Mouse (Mus musculus) liver, embryonic 11.5 days (tissue): Measurements from ENCODE around the gene Sema3b. TPM values are rescaled to one million over a fixed set of nuclear protein-coding genes. Genes with fewer than 3 reads are reported as not detected.

Experiments
- ATAC-seq: fragments of 200-750 bp; cut with Nextera tagmentation; replicated peaks from 2 replicates; pipeline ENCODE4 v1.8.0; 2017; ENCODE audit warnings: moderate number of reproducible peaks, mild to moderate bottlenecking, moderate TSS enrichment, moderate library complexity; ENCODE audit not compliant: low FRiP score
- DNase-seq: peaks from one replicate; pipeline ENCODE4 v3.0.0-alpha.2; 2017; ENCODE audit warnings: low spot score
- H3K27ac ChIP-seq: fragments of 300-500 bp; sonication (generic); 2 replicates; pipeline ENCODE4 v1.5.1; 2014; ENCODE audit warnings: mild to moderate bottlenecking, low read depth, low read length, control low read depth
- H3K27me3 ChIP-seq: fragments of 300-500 bp; sonication (generic); replicated peaks from 2 replicates; pipeline ENCODE4 v1.6.1; 2014; ENCODE audit warnings: low read length, mixed read lengths; ENCODE audit not compliant: control insufficient read depth, insufficient read depth
- H3K36me3 ChIP-seq: fragments of 300-500 bp; sonication (generic); 2 replicates; pipeline ENCODE4 v1.6.1; 2014; ENCODE audit warnings: mild to moderate bottlenecking, low read length, moderate library complexity, mixed read lengths; ENCODE audit not compliant: control insufficient read depth, insufficient read depth
- H3K4me1 ChIP-seq: fragments of 300-500 bp; sonication (generic); replicated peaks from 2 replicates; pipeline ENCODE4 v1.6.1; 2014; ENCODE audit warnings: low read length, mixed read lengths; ENCODE audit not compliant: control insufficient read depth, insufficient read depth
- H3K4me2 ChIP-seq: fragments of 300-500 bp; sonication (generic); 2 replicates; pipeline ENCODE4 v1.6.1; 2014; ENCODE audit warnings: mild to moderate bottlenecking, control low read depth, moderate library complexity
- H3K4me3 ChIP-seq: fragments of 300-500 bp; sonication (generic); 2 replicates; pipeline ENCODE4 v1.5.1; 2014; ENCODE audit warnings: low read depth, low read length, control low read depth
- H3K9ac ChIP-seq: fragments of 300-500 bp; sonication (generic); 2 replicates; pipeline ENCODE4 v1.6.1; 2014; ENCODE audit warnings: low read depth, low read length, control low read depth
- H3K9me3 ChIP-seq: fragments of 300-500 bp; sonication (generic); 2 replicates; pipeline ENCODE4 v1.6.1; 2016; ENCODE audit warnings: low read length, inconsistent platforms, mixed read lengths; ENCODE audit not compliant: control insufficient read depth
- WGBS: fragments of 180-500 bp; shearing (Covaris S2); extraction: QIAGEN DNeasy Blood & Tissue Kit; methylation state at CpG from one replicate; pipeline ENCODE4 v1.1.7; 2014; 5-methylcytosine and 5-hydroxymethylcytosine counted together
- polyA plus RNA-seq: library from polyadenylated mRNA; unstranded; fragments of >200 nt; fragmentation: Nextera tagmentation; extraction: Ambion mirVana; gene quantifications from 2 replicates; pipeline ENCODE4 v1.2.1, GENCODE M21; 2014

Gene Sema3b
- polyA plus RNA-seq, 1 experiment from 2014 or later = 0.63 TPM

- Histone ChIP-seq H3K4me2 (peak overlapping the region; percentile 50), H3K4me3 (no peak overlapping the region)
- DNase-seq = no peak
Observed at GRCm38 (mm10) chr9:107630576-107630975, 21.5 kb upstream of the Sema3b start.

GRCm38 (mm10) chr9:107629901-107630425 is 20.9 kb upstream of the Sema3b start:
- Histone ChIP-seq H3K4me2 (peak overlapping the region; percentile 50), H3K4me1 (peaks cover 71% of the 10 kb centered on the region), H3K9ac (peak overlapping the region; percentile 31; the same call in 1 of the 2 replicates), H3K27me3 (no peaks in the 10 kb centered on the region), H3K9me3 (no peaks in the 10 kb centered on the region), H3K4me3 (0 out of 2 replicates have a peak overlapping the region, but pooled peaks have one; percentile 3), H3K27ac (peak overlapping the region; percentile 74), H3K36me3 (peaks cover 8% of the 10 kb centered on the region; the same call in 1 of the 2 replicates)
- 40% methylated on average over 14 of the region's 14 CpGs for WGBS
- no peak for ATAC-seq
- no peak for DNase-seq

More at GRCm38 (mm10) chr9:107630576-107630975, 21.5 kb upstream of the Sema3b start:
- Histone ChIP-seq H3K27ac (peak overlapping the region; percentile 74; the same call in 1 of the 2 replicates), H3K36me3 (peaks cover 6% of the 10 kb centered on the region; the same call in 1 of the 2 replicates), H3K4me1 (peaks cover 68% of the 10 kb centered on the region), H3K27me3 (no peaks in the 10 kb centered on the region), H3K9me3 (no peaks in the 10 kb centered on the region), H3K9ac (peak overlapping the region; percentile 42; the same call in 1 of the 2 replicates)
- no peak for ATAC-seq
- WGBS = 35% methylated on average over 4 of the region's 4 CpGs

- Histone ChIP-seq H3K36me3 (peaks cover 8% of the 10 kb centered on the region; the same call in 1 of the 2 replicates), H3K4me3 (peak overlapping the region; percentile 14; the same call in 1 of the 2 replicates), H3K27me3 (no peaks in the 10 kb centered on the region), H3K9me3 (no peaks in the 10 kb centered on the region), H3K4me1 (peaks cover 77% of the 10 kb centered on the region), H3K9ac (peak overlapping the region; percentile 38), H3K4me2 (peak overlapping the region; percentile 50), H3K27ac (peak overlapping the region; percentile 74; the same call in 1 of the 2 replicates)
- WGBS = 15% methylated on average over 4 of the region's 4 CpGs
- no peak for ATAC-seq
- DNase-seq = no peak
Observed at GRCm38 (mm10) chr9:107629411-107629730, 20.3 kb upstream of the Sema3b start.

- Histone ChIP-seq H3K9me3 (no peaks in the 10 kb centered on the region), H3K36me3 (peaks cover 8% of the 10 kb centered on the region; the same call in 1 of the 2 replicates), H3K4me1 (peaks cover 79% of the 10 kb centered on the region), H3K27ac (peak overlapping the region; percentile 74), H3K9ac (peak overlapping the region; percentile 38), H3K4me3 (peak overlapping the region; percentile 22), H3K27me3 (no peaks in the 10 kb centered on the region), H3K4me2 (peak overlapping the region; percentile 50)
- no peak for ATAC-seq
- no peak for DNase-seq
- WGBS = 46% methylated on average over 15 of the region's 15 CpGs
Observed at GRCm38 (mm10) chr9:107628721-107629410, 19.8 kb upstream of the Sema3b start.

GRCm38 (mm10) chr9:107627387-107628255 is 18.6 kb upstream of the Sema3b start:
- Histone ChIP-seq H3K4me1 (peaks cover 74% of the 10 kb centered on the region), H3K27me3 (no peaks in the 10 kb centered on the region), H3K9me3 (no peaks in the 10 kb centered on the region), H3K9ac (peak overlapping the region; percentile 41; the same call in 1 of the 2 replicates), H3K27ac (peak overlapping the region; percentile 74), H3K4me3 (0 out of 2 replicates have a peak overlapping the region, but pooled peaks have one; percentile 6), H3K4me2 (peak overlapping the region; percentile 50), H3K36me3 (peaks cover 8% of the 10 kb centered on the region; the same call in 1 of the 2 replicates)
- WGBS = 41% methylated on average over 20 of the region's 20 CpGs
- DNase-seq (no peak), ATAC-seq (no peak)

GRCm38 (mm10) chr9:107626844-107627277 is 17.8 kb upstream of the Sema3b start:
- peak overlapping the region; percentile 30; the same call in 1 of the 2 replicates for H3K4me2 ChIP-seq
- H3K36me3 ChIP-seq = peaks cover 11% of the 10 kb centered on the region; the same call in 1 of the 2 replicates
- peak overlapping the region; percentile 35 for H3K27ac ChIP-seq
- no peaks in the 10 kb centered on the region for H3K9me3 ChIP-seq
- peak; percentile 50 for ATAC-seq
- no peaks in the 10 kb centered on the region for H3K27me3 ChIP-seq
- 0% methylated on average over 2 of the region's 2 CpGs for WGBS
- H3K4me3 ChIP-seq = no peak overlapping the region; the same call in 1 of the 2 replicates
- H3K4me1 ChIP-seq = peaks cover 67% of the 10 kb centered on the region
- 0 out of 2 replicates have a peak overlapping the region, but pooled peaks have one; percentile 10 for H3K9ac ChIP-seq
- DNase-seq = peak; percentile 85

- DNase-seq (no peak), ATAC-seq (no peak)
- Histone ChIP-seq H3K27me3 (no peaks in the 10 kb centered on the region), H3K9me3 (no peaks in the 10 kb centered on the region), H3K9ac (no peak overlapping the region), H3K4me1 (peaks cover 61% of the 10 kb centered on the region), H3K4me3 (no peak overlapping the region; the same call in 1 of the 2 replicates), H3K4me2 (peak overlapping the region; percentile 23; the same call in 1 of the 2 replicates), H3K36me3 (peaks cover 11% of the 10 kb centered on the region; the same call in 1 of the 2 replicates), H3K27ac (peak overlapping the region; percentile 35; the same call in 1 of the 2 replicates)
- whole genome bisulfite sequencing = 47% methylated on average over 15 of the region's 15 CpGs
Observed at GRCm38 (mm10) chr9:107626158-107626843, 17.3 kb upstream of the Sema3b start.
